Mouse (Mus musculus): ENCODE results near the gene Spindoc. TPM values are rescaled to one million over a fixed set of nuclear protein-coding genes. Genes with fewer than 3 reads are reported as not detected.

Gene Spindoc
- polyA plus RNA-seq (2014; fragmentation: Illumina TruSeq; extraction: RNeasy Lipid Tissue Mini Kit (QIAGEN cat#74804); ENCODE audit: low read depth, low replicate concordance): 0.85 TPM

DNA sequence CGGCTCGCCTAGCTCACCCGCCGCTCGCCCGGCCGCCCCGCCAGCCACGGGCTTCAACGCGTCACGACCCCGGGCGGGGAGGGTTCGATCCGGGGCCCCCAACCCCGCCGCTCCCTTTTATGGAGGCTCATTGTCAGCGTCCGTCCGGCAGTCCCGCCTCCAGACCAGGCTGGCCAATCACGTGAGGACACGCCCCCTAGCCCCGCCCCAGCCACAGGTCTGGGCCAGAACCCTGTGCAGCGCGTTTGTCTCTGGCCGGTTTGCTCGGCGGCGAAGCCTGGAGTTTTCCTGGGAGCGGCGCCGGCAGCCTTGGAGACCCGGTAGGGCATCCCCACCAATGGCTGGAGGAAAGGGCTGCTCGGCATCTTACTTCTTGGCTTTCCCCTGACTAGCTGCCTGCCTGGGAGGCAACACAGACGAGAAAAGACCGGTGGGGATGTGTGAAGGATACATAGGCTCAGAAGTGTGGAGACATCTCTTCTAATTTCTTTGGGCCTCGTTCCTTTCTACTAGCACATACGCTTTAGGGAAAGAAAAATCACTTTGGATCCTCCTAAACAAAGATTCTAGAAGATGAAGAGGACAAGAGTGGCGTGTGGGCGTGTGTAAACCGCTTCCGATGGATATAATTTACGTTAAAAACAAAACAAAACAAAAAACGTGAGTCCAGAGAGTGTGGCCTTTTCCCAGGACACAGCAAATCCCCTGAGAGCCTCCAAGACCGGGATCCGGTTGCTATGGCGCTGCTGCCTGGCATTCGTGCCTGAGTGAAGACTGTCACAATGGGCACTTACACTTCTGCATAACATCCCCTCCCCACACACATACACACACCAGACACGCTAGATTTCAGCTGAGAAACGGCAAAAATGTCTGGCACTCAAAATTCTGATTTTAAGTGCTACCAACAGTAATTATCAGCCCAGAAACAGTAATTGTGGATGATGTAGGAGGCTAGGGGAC lies at the start of gene Spindoc:
Gene Spindoc, minus strand, starts transcription at position 92 of the 963 bp plus-strand sequence.

DNA sequence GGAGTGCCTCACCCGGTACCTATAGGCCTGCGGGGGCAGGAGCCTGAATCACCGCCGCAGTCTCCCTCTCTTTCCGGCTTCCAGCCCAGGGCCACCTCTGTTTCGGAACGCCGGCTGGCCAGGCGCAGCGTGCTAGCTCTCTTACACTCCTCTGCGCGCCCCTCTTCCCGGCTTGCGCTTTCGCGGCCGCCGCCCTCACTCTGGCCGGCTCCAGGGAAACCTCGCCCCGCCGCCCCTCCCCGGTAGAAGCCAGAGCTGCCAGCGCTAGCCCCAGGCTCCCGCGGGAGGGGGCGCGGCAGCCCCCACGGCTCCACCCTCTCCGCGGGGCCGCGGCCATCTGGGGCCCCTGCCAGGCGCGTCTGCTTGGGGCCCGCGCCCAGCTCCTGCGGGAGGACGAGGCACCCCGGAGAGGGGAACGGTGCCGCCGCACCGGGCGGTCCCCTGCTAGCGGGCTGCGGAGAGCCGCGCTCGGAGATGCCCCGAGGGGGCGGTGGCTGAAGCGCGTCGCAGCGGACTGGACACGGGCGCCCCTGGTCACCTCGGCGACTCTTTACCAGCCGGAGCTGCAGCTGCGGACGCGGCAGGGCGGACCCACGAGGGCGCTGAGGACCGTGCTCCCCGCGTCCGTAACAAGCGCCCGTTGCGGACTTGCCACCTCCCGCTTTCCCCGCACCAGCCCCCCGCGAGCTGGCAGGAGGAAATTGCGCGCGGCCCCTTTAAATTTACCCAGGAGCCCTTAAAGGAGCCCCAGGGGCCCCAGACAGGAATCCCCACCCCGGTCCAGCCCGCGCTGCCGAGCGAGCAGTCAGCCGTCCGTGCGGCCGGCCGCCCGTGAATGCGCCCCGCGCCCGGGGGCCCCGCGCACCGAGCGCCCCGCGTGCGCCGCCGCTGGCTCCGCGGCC lies 34.3 kb upstream of the Spindoc start, which contains the start of gene 2700081O15Rik:
Gene 2700081O15Rik, plus strand, starts transcription at position 792 of the 902 bp plus-strand sequence.

DNA sequence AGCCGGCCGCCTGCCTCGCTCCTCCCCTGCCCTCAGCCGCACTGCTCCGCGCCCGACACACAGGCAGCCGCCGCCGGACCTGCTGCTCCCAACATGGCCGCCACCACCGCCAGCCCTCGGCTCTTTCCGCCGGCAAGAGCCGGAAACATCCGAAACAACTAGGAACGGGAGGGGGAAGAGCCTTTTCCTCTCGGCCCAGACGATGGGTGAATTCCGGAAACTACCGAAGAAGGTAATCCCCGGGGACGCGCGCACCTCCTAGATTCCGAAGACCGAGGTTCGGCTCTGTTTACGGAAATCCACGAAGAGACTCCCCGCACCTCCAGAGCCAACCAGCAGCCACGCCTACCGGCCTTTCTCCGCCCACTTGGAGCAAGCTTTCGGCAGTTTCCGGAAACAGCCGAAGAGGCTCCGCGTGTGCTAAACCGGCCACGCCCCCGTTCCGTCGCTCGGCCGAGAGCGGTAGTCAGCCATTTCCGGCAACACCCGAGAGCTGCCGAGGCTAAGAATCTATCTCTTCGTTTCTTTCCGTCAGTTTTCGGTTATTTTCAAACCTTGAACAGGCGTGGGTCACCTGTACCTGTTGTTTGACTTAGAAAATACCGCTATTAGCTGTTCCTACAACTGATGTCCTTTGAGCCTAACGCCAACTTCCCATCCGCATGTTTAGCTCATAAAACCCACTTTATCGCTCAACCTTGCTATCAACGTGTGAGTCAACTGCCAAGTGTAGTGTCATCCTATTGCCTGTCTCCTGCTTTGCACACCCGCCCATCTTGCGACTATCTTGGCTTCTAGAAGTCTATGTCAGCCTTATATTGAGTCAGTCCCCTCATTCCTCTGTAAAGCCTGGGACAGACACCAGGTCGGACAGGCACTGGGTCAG lies 41.0 kb downstream of the Spindoc start, which contains the start of gene Mark2:
Gene Mark2, minus strand, starts transcription at position 349 of the 886 bp plus-strand sequence.

Other genes starting within 250 kb of the Spindoc start
- gene Otub1, start 176.7 kb downstream of the Spindoc start, polyA plus RNA-seq (2014; fragmentation: Illumina TruSeq; extraction: RNeasy Lipid Tissue Mini Kit (QIAGEN cat#74804); ENCODE audit: low read depth, low replicate concordance): 21.5 TPM
- gene Cox8a, start 165.4 kb downstream of the Spindoc start, polyA plus RNA-seq (2014; fragmentation: Illumina TruSeq; extraction: RNeasy Lipid Tissue Mini Kit (QIAGEN cat#74804); ENCODE audit: low read depth, low replicate concordance): 184 TPM
- gene Naa40, start 141.8 kb downstream of the Spindoc start, polyA plus RNA-seq (2014; fragmentation: Illumina TruSeq; extraction: RNeasy Lipid Tissue Mini Kit (QIAGEN cat#74804); ENCODE audit: low read depth, low replicate concordance): 10.4 TPM
- not detected for gene Rcor2, start 115.7 kb downstream of the Spindoc start, polyA plus RNA-seq (2014; fragmentation: Illumina TruSeq; extraction: RNeasy Lipid Tissue Mini Kit (QIAGEN cat#74804); ENCODE audit: low read depth, low replicate concordance)
- gene Mark2, start 41.1 kb downstream of the Spindoc start, polyA plus RNA-seq (2014; fragmentation: Illumina TruSeq; extraction: RNeasy Lipid Tissue Mini Kit (QIAGEN cat#74804); ENCODE audit: low read depth, low replicate concordance): 43.6 TPM
- 3.9 TPM for gene 2700081O15Rik, start 34.6 kb upstream of the Spindoc start, polyA plus RNA-seq (2014; fragmentation: Illumina TruSeq; extraction: RNeasy Lipid Tissue Mini Kit (QIAGEN cat#74804); ENCODE audit: low read depth, low replicate concordance)
- gene Rtn3, start 100.3 kb upstream of the Spindoc start, polyA plus RNA-seq (2014; fragmentation: Illumina TruSeq; extraction: RNeasy Lipid Tissue Mini Kit (QIAGEN cat#74804); ENCODE audit: low read depth, low replicate concordance): 696 TPM
- gene Atl3, start 111.0 kb upstream of the Spindoc start, polyA plus RNA-seq (2014; fragmentation: Illumina TruSeq; extraction: RNeasy Lipid Tissue Mini Kit (QIAGEN cat#74804); ENCODE audit: low read depth, low replicate concordance): 83.7 TPM
- gene Pla2g16, start 174.5 kb upstream of the Spindoc start, polyA plus RNA-seq (2014; fragmentation: Illumina TruSeq; extraction: RNeasy Lipid Tissue Mini Kit (QIAGEN cat#74804); ENCODE audit: low read depth, low replicate concordance): 7.6 TPM
- gene Lgals12, start 224.2 kb upstream of the Spindoc start, polyA plus RNA-seq (2014; fragmentation: Illumina TruSeq; extraction: RNeasy Lipid Tissue Mini Kit (QIAGEN cat#74804); ENCODE audit: low read depth, low replicate concordance): 3.9 TPM
- gene Hrasls5, start 229.5 kb upstream of the Spindoc start, polyA plus RNA-seq (2014; fragmentation: Illumina TruSeq; extraction: RNeasy Lipid Tissue Mini Kit (QIAGEN cat#74804); ENCODE audit: low read depth, low replicate concordance): not detected

All from kidney, adult 10 weeks (tissue).